ENCODE assay signal across 9 mouse cellular contexts in genomic region chr17:84959665-84960020, GRCm38 (mm10). TPM values are rescaled to one million over a fixed set of nuclear protein-coding genes. Genes with fewer than 3 reads are reported as not detected.
DNase-seq lines count a peak whose midpoint lies in the region; ATAC-seq and TF ChIP-seq lines count a peak whose summit lies in the region.
"Had no signal": no experiment of that assay in that cellular context is flagged by ENCODE, and none has a peak within 500 bp of the region (broad histone marks: within the 10 kb centered on the region; RNA-seq: fewer than 3 reads in every experiment).

No protein-coding gene starts in this region.

- peaks cover 32% of the 10 kb centered on the region for H3K4me1 ChIP-seq in forebrain, embryonic 15.5 days
- peaks cover 54% of the 10 kb centered on the region for H3K4me1 ChIP-seq in liver, embryonic 12.5 days

- intact Hi-C loops in gastrocnemius, adult 2 months (cut with DNase I) = loop anchor here (5.0 to 10.0 kb wide), 3 partner anchors 38 to 165 kb away; partner anchors contain the start of gene Lrpprc
- intact Hi-C loops in gastrocnemius, postnatal 14 days (cut with DNase I; ENCODE audit: low total_unique reads) = no loop called here

- no peak for DNase-seq in gastrocnemius, adult 2 months
- no peak for DNase-seq in gastrocnemius, postnatal 14 days
- DNase-seq in 416B (ENCODE audit: low read depth) = peak; percentile 10
- no peak for DNase-seq in ovary, postnatal 36 days (ENCODE audit: low spot score)
- no peak for DNase-seq in gastrocnemius, postnatal 10 days
- DNase-seq in adrenal gland, postnatal 36 days = no peak
- DNase-seq: B cell, adult 2 months had no signal

- 57% methylated on average over 3 of the region's 3 CpGs for whole genome bisulfite sequencing in forebrain, embryonic 15.5 days
- WGBS in liver, embryonic 12.5 days (ENCODE audit: insufficient replicate concordance) = 50% methylated on average over 3 of the region's 3 CpGs

- TF ChIP-seq CTCF in gastrocnemius, adult 2 months (IDR thresholded peaks at IDR 0.05) = no peak

- ATAC-seq in forebrain, embryonic 15.5 days (replicated peaks) = no peak
- ATAC-seq in liver, embryonic 12.5 days = no peak

- no peak overlapping the region for H3K9ac ChIP-seq in forebrain, embryonic 15.5 days (replicated peaks)
- H3K9ac ChIP-seq in liver, embryonic 12.5 days = peak overlapping the region; percentile 100

- H3K27ac ChIP-seq in gastrocnemius, adult 2 months = peak overlapping the region; percentile 99
- no peak overlapping the region for H3K27ac ChIP-seq in forebrain, embryonic 15.5 days (replicated peaks)
- 0 out of 2 replicates have a peak overlapping the region, but pooled peaks have one; percentile 5 for H3K27ac ChIP-seq in liver, embryonic 12.5 days

- H3K4me2 ChIP-seq in forebrain, embryonic 15.5 days (replicated peaks) = peak overlapping the region; percentile 63
- H3K4me2 ChIP-seq in liver, embryonic 12.5 days = peak overlapping the region; percentile 76

- no peaks in the 10 kb centered on the region for H3K9me3 ChIP-seq in forebrain, embryonic 15.5 days
- H3K9me3 ChIP-seq in liver, embryonic 12.5 days (replicated peaks) = no peaks in the 10 kb centered on the region

- H3K27me3 ChIP-seq in forebrain, embryonic 15.5 days = no peaks in the 10 kb centered on the region
- H3K27me3 ChIP-seq in liver, embryonic 12.5 days (replicated peaks) = no peaks in the 10 kb centered on the region

- H3K36me3 ChIP-seq in forebrain, embryonic 15.5 days = no peaks in the 10 kb centered on the region
- peaks cover 14% of the 10 kb centered on the region for H3K36me3 ChIP-seq in liver, embryonic 12.5 days

- peak overlapping the region; percentile 91 for H3K4me3 ChIP-seq in gastrocnemius, adult 2 months
- peak overlapping the region; percentile 81 for H3K4me3 ChIP-seq in forebrain, embryonic 15.5 days
- peak overlapping the region; percentile 98 for H3K4me3 ChIP-seq in liver, embryonic 12.5 days

RNA-seq across cellular contexts. Expression of gene Ppm1b, which starts 3.1 kb away (rescaled TPM):
- total RNA-seq in gastrocnemius, adult 2 months (2021) = 100 to 1,000 TPM; 165 to 223 TPM
- 100 to 1,000 TPM; 137 to 144 TPM for total RNA-seq in gastrocnemius, postnatal 14 days (2021)
- 98.2 and 105 TPM in 2 replicates for polyA plus RNA-seq in forebrain, embryonic 15.5 days (2015; fragmentation: Nextera tagmentation; extraction: Ambion mirVana)
- 71.7 and 75.2 TPM in 2 replicates for polyA plus RNA-seq in liver, embryonic 12.5 days (2016; fragmentation: Nextera tagmentation; extraction: Ambion mirVana)
- 100 to 1,000 TPM; 139 to 151 TPM for total RNA-seq in gastrocnemius, postnatal 10 days (2021)
- total RNA-seq in adrenal gland, postnatal 36 days (2021) = 100 to 1,000 TPM; 106 to 143 TPM
